Comparison of ENCODE assay signal across 18 mouse cellular contexts in genomic region chr16:91552072-91552471, GRCm38 (mm10). TPM values are rescaled to one million over a fixed set of nuclear protein-coding genes. Genes with fewer than 3 reads are reported as not detected.
A peak's percentile ranks its signal among the peaks of the same experiment; 100 is the strongest.
DNase-seq lines count a peak whose midpoint lies in the region; ATAC-seq and TF ChIP-seq lines count a peak whose summit lies in the region.
"Had no signal": no experiment of that assay in that cellular context is flagged by ENCODE, and none has a peak within 500 bp of the region (broad histone marks: within the 10 kb centered on the region; RNA-seq: fewer than 3 reads in every experiment).

No protein-coding gene starts in this region.

- H3K4me1 ChIP-seq in heart, postnatal 0 days (ENCODE audit: control insufficient read depth, insufficient read depth) = peaks cover 60% of the 10 kb centered on the region
- peaks cover 39 to 48% of the 10 kb centered on the region in 2 experiments for H3K4me1 ChIP-seq in liver, embryonic 14.5 days (replicated peaks; ENCODE audit: control insufficient read depth in 2 of 2, insufficient read depth in 2 of 2, low read length in 1 of 2)

- no peaks in the 10 kb centered on the region for H3K9me3 ChIP-seq in heart, postnatal 0 days (replicated peaks; ENCODE audit: control insufficient read depth, low read length)
- no peaks in the 10 kb centered on the region for H3K9me3 ChIP-seq in liver, embryonic 14.5 days (ENCODE audit: control insufficient read depth, low read length)

- WGBS in heart, postnatal 0 days = 28% methylated on average over 9 of the region's 9 CpGs
- WGBS in liver, embryonic 14.5 days (ENCODE audit: insufficient replicate concordance) = 58% methylated on average over 9 of the region's 9 CpGs

- no peak overlapping the region for H3K4me3 ChIP-seq in heart, postnatal 0 days (ENCODE audit: low read depth, low read length)
- H3K4me3 ChIP-seq in liver, embryonic 14.5 days (ENCODE audit: insufficient read depth in 1 of 2, low read depth in 2 of 2, low read length in 2 of 2) = no peak overlapping the region
- H3K4me3 ChIP-seq: myocyte had no signal

- DNase-seq in heart, adult 11 months = peak; percentile 88
- no peak for DNase-seq in heart, postnatal 36 days
- DNase-seq in heart, postnatal 0 days (ENCODE audit: low spot score) = no peak
- no peak for DNase-seq in heart, adult 18-20 months
- DNase-seq in ES-CJ7 (ENCODE audit: low read depth, low spot score) = peak; percentile 35
- DNase-seq in liver, embryonic 14.5 days (ENCODE audit: low read depth in 3 of 3, low spot score in 3 of 3) = no peak
- DNase-seq in kidney, adult 9 months = no peak
- DNase-seq in right cerebral cortex, postnatal 25 days = no peak
- DNase-seq: adrenal gland, adult 2 months; cerebellum, postnatal 10 days; gastrocnemius, postnatal 25 days; kidney, adult 8-10 months; kidney, postnatal 4 days; midbrain, embryonic 14.5 days; right cerebral cortex, adult 18-20 months; spleen, adult 18-20 months had no signal

- H3K4me2 ChIP-seq in heart, postnatal 0 days (ENCODE audit: low read depth, low read length) = no peak overlapping the region; the same call in 1 of the 2 replicates
- no peak overlapping the region for H3K4me2 ChIP-seq in liver, embryonic 14.5 days (ENCODE audit: low read depth)

- peaks cover 13% of the 10 kb centered on the region for H3K36me3 ChIP-seq in heart, postnatal 0 days (replicated peaks; ENCODE audit: control insufficient read depth, insufficient read depth, low read length)
- no peaks in the 10 kb centered on the region; the same call in 1 of the 2 replicates for H3K36me3 ChIP-seq in liver, embryonic 14.5 days (replicated peaks; ENCODE audit: control insufficient read depth, insufficient read depth, low read depth)

- intact Hi-C loops in heart, postnatal 36 days (cut with DNase I) = no loop called here

- H3K27ac ChIP-seq in heart, postnatal 0 days (ENCODE audit: low read depth) = peak overlapping the region; percentile 71
- no peak overlapping the region for H3K27ac ChIP-seq in liver, embryonic 14.5 days

- ATAC-seq in heart, postnatal 0 days (ENCODE audit: insufficient read depth, low read depth) = no peak
- ATAC-seq in liver, embryonic 14.5 days (ENCODE audit: insufficient read depth) = no peak
- ATAC-seq: hindbrain, embryonic 16.5 days had no signal

- TF ChIP-seq CTCF in heart, postnatal 0 days (IDR thresholded peaks at IDR 0.05; ENCODE audit: low read depth) = 0 out of 2 replicates have a peak, but pooled peaks have one; percentile 3
- TF ChIP-seq CTCF in liver, embryonic 14.5 days (IDR thresholded peaks at IDR 0.05; ENCODE audit: low read depth) = peak; percentile 31

- no peaks in the 10 kb centered on the region for H3K27me3 ChIP-seq in heart, postnatal 0 days (ENCODE audit: control insufficient read depth, insufficient read depth, low read length)
- H3K27me3 ChIP-seq in liver, embryonic 14.5 days (ENCODE audit: control insufficient read depth, insufficient read depth, low read length) = no peaks in the 10 kb centered on the region

- no peak overlapping the region for H3K9ac ChIP-seq in heart, postnatal 0 days (replicated peaks; ENCODE audit: low read depth, low read length)
- no peak overlapping the region for H3K9ac ChIP-seq in liver, embryonic 14.5 days (replicated peaks)

- no peak for TF ChIP-seq EP300 in heart, postnatal 0 days (IDR thresholded peaks at IDR 0.05; ENCODE audit: low read depth)
- TF ChIP-seq EP300 in liver, embryonic 14.5 days (IDR thresholded peaks at IDR 0.05; ENCODE audit: low read depth) = no peak

RNA-seq across cellular contexts. Expression of gene Ifngr2, which starts 5.2 kb away (rescaled TPM):
- 100 to 1,000 TPM; 128 to 159 TPM for total RNA-seq in heart, postnatal 36 days (2021)
- 77.7 and 87.6 TPM in 2 replicates for total RNA-seq in heart, postnatal 0 days (2014; rRNA removed; ENCODE audit: low replicate concordance)
- 149 and 175 TPM in 2 replicates for polyA plus RNA-seq in heart, postnatal 0 days (2015; fragmentation: Nextera tagmentation; extraction: Ambion mirVana)
- 100 to 1,000 TPM; 121 to 129 TPM for total RNA-seq in heart, adult 18-20 months (2021)
- 3.9 and 4.9 TPM in 2 replicates for polyA plus RNA-seq in liver, embryonic 14.5 days (2012; rRNA removed)
- polyA plus RNA-seq in liver, embryonic 14.5 days (2014; fragmentation: Nextera tagmentation; extraction: Ambion mirVana) = 13.1 and 13.5 TPM in 2 replicates

RNA-seq across cellular contexts. Expression of gene Tmem50b, which starts 45.5 kb away (rescaled TPM):
- total RNA-seq in heart, postnatal 36 days (2021) = 10 to 100 TPM; 55.0 to 67.6 TPM
- 54.6 and 62.6 TPM in 2 replicates for total RNA-seq in heart, postnatal 0 days (2014; rRNA removed; ENCODE audit: low replicate concordance)
- 51.1 and 55.7 TPM in 2 replicates for polyA plus RNA-seq in heart, postnatal 0 days (2015; fragmentation: Nextera tagmentation; extraction: Ambion mirVana)
- total RNA-seq in heart, adult 18-20 months (2021) = 10 to 100 TPM; 42.4 to 46.6 TPM
- polyA plus RNA-seq in liver, embryonic 14.5 days (2012; rRNA removed) = 2.5 and 2.8 TPM in 2 replicates
- polyA plus RNA-seq in liver, embryonic 14.5 days (2014; fragmentation: Nextera tagmentation; extraction: Ambion mirVana) = 5.0 TPM in 2 replicates

Comparison
In these comparisons a context has a peak if more than half of its experiments do, and no peak if none do; other contexts are left out.
1. DNase-seq: peak in heart, adult 11 months (single experiment) and ES-CJ7 (single experiment); none in heart, postnatal 36 days (0 of 2), heart, postnatal 0 days (single experiment), heart, adult 18-20 months (0 of 2), liver, embryonic 14.5 days (0 of 3), kidney, adult 9 months (single experiment) and right cerebral cortex, postnatal 25 days (single experiment).